Mouse (Mus musculus): ENCODE measurements around the gene Rasl11b. TPM values are rescaled to one million over a fixed set of nuclear protein-coding genes. Genes with fewer than 3 reads are reported as not detected.

The Rasl11b gene
- polyA plus RNA-seq, 1 experiment from 2014 or later = 31.5 TPM

DNA sequence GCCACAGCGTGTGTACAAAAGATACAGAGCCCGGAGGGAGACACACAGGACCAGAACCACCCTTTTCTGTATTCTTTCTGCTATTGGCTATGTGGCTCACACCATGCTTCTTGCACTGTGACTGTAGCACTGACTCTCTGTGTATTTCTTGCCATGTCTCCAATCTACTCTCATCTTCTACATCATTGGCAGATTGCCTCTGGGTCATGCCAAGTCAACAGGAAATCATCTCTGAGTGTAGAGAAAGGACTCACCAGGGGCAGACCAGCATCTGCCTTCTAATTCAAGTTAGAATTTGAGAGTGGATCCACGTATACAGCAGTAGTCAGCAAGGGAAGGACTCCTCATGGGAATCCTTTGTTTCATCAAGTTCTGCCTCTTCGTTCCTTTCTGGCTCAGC is 27.5 kb downstream of the Rasl11b start:
- ATAC-seq (ENCODE audit: low FRiP score) = no peak
- 86% methylated on average over 4 of the region's 4 CpGs for WGBS
- no peak overlapping the region for H3K4me2 ChIP-seq
- H3K9me3 ChIP-seq = no peaks in the 10 kb centered on the region
- H3K27ac ChIP-seq = no peak overlapping the region
- H3K4me3 ChIP-seq (replicated peaks) = no peak overlapping the region
- no peaks in the 10 kb centered on the region for H3K4me1 ChIP-seq
- H3K36me3 ChIP-seq (replicated peaks) = no peaks in the 10 kb centered on the region
- no peak overlapping the region for H3K9ac ChIP-seq
- H3K27me3 ChIP-seq = no peaks in the 10 kb centered on the region

DNA sequence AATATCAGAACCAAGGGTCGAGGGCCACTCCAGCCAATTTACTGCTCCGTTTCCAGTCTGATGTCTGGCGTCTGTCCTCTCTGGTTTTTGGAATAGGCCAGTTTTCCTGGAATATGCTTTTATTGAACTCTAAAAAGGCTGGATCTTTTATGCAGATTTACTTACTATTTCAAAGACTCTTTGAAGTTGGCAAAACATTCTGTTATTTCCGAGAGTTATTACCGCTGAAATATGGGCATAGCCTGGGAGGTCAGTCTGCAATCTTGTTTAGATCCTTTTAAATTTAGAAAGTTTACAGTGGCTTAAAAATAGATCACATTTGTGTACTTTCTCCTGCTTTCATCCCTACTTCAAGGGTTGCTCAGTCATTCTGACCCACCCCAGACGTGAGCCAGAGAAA is 29.4 kb downstream of the Rasl11b start:
- Histone ChIP-seq H3K9me3 (no peaks in the 10 kb centered on the region), H3K4me1 (no peaks in the 10 kb centered on the region), H3K36me3 (replicated peaks) (no peaks in the 10 kb centered on the region), H3K27me3 (no peaks in the 10 kb centered on the region), H3K9ac (no peak overlapping the region), H3K4me2 (no peak overlapping the region), H3K4me3 (replicated peaks) (no peak overlapping the region), H3K27ac (no peak overlapping the region)
- 93% methylated on average over 6 of the region's 6 CpGs for WGBS
- ATAC-seq (ENCODE audit: low FRiP score) = no peak

DNA sequence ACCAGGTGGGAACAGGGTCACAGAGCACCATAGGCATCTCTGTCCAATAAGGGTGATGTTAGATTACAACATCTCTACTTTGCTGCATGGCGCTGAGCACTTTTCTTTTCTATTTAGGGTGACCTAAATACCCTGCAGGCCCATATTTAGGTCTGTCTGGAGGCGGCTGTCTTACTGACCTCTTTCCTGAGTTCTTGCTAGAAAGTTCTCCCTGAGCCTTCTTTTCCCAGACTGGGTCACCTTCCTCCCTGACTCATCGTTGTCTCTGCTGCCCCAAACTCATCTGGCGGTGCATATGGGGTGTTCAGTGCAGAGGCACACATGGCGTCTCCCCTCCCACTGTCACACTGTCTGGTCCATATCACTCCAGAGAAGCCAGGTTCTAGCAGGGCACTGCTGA is 31.1 kb downstream of the Rasl11b start:
- no peak for ATAC-seq (ENCODE audit: low FRiP score)
- Histone ChIP-seq H3K4me2 (no peak overlapping the region), H3K27ac (no peak overlapping the region), H3K4me3 (replicated peaks) (no peak overlapping the region), H3K4me1 (peaks cover 10% of the 10 kb centered on the region), H3K36me3 (replicated peaks) (no peaks in the 10 kb centered on the region), H3K27me3 (no peaks in the 10 kb centered on the region), H3K9ac (no peak overlapping the region), H3K9me3 (no peaks in the 10 kb centered on the region)
- WGBS = 93% methylated on average over 5 of the region's 5 CpGs

DNA sequence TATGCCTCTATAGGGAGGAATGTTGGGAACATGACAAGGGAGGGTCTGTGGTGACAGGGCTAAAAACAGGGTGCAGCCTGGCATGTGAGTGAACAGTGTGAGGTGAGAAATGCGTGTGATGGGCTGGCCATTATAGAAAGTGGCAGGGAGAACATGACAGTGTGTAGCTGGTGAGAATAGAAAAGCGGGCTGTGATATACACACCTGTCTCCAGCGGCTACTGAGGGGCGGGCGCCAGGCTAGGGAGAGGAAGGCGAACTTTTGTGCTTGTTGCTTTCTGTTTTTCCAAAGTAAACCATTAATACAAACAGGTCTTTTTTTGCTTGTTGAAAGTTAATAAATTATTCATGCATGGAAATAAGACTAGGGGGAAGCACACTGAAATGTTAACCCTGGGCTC is 32.3 kb downstream of the Rasl11b start:
- H3K4me1 ChIP-seq = peaks cover 10% of the 10 kb centered on the region
- H3K4me3 ChIP-seq (replicated peaks) = no peak overlapping the region
- no peak overlapping the region for H3K4me2 ChIP-seq
- WGBS = 92% methylated on average over 6 of the region's 6 CpGs
- H3K27me3 ChIP-seq = no peaks in the 10 kb centered on the region
- no peak overlapping the region for H3K27ac ChIP-seq
- ATAC-seq (ENCODE audit: low FRiP score) = no peak
- H3K36me3 ChIP-seq (replicated peaks) = no peaks in the 10 kb centered on the region
- no peaks in the 10 kb centered on the region for H3K9me3 ChIP-seq
- no peak overlapping the region for H3K9ac ChIP-seq

- no peak overlapping the region for H3K9ac ChIP-seq
- H3K27ac ChIP-seq = no peak overlapping the region
- H3K9me3 ChIP-seq = no peaks in the 10 kb centered on the region
- 62% methylated on average over 1 of the region's 1 CpGs for WGBS
- no peak for ATAC-seq (ENCODE audit: low FRiP score)
- no peak overlapping the region for H3K4me2 ChIP-seq
- no peaks in the 10 kb centered on the region for H3K36me3 ChIP-seq (replicated peaks)
- peaks cover 10% of the 10 kb centered on the region for H3K4me1 ChIP-seq
- H3K27me3 ChIP-seq = no peaks in the 10 kb centered on the region
- no peak overlapping the region for H3K4me3 ChIP-seq (replicated peaks)
Observed at GRCm38 (mm10) chr5:74228938-74229337, 33.9 kb downstream of the Rasl11b start.

GRCm38 (mm10) chr5:74229775-74230413 is 34.8 kb downstream of the Rasl11b start:
- ATAC-seq (ENCODE audit: low FRiP score) = no peak

DNA sequence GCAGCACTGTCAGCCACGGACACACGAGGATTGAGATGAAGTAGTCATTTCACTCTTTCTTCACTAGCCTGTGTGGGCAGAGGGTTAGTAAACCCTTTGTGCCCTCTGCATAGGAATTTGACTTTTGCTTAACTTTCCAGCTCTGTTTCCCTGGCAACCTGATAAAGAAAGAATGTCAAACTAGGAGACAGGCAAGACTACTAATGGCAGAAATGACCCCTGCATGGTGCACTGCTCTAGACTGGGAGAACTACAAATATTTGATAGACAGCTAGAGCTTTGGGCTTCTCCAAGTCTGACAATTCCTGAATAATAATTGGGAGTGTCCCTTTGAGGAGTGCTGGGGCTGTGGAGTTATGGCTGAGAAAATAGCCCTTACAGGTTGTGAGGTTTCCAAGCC is 35.4 kb downstream of the Rasl11b start:
- 56% methylated on average over 2 of the region's 2 CpGs for WGBS
- Histone ChIP-seq H3K27me3 (no peaks in the 10 kb centered on the region), H3K27ac (no peak overlapping the region), H3K9ac (no peak overlapping the region), H3K4me2 (no peak overlapping the region), H3K9me3 (no peaks in the 10 kb centered on the region), H3K4me3 (replicated peaks) (no peak overlapping the region), H3K36me3 (replicated peaks) (no peaks in the 10 kb centered on the region), H3K4me1 (peaks cover 10% of the 10 kb centered on the region)
- ATAC-seq (ENCODE audit: low FRiP score) = no peak

More at GRCm38 (mm10) chr5:74229775-74230413, 34.8 kb downstream of the Rasl11b start:
- Histone ChIP-seq H3K9me3 (no peaks in the 10 kb centered on the region), H3K4me1 (peaks cover 10% of the 10 kb centered on the region), H3K27me3 (no peaks in the 10 kb centered on the region), H3K27ac (no peak overlapping the region), H3K4me3 (replicated peaks) (no peak overlapping the region), H3K9ac (no peak overlapping the region), H3K36me3 (replicated peaks) (no peaks in the 10 kb centered on the region), H3K4me2 (no peak overlapping the region)
- WGBS = 63% methylated on average over 11 of the region's 11 CpGs

- no peaks in the 10 kb centered on the region for H3K36me3 ChIP-seq (replicated peaks)
- H3K4me3 ChIP-seq (replicated peaks) = no peak overlapping the region
- H3K27ac ChIP-seq = no peak overlapping the region
- peaks cover 10% of the 10 kb centered on the region for H3K4me1 ChIP-seq
- no peaks in the 10 kb centered on the region for H3K9me3 ChIP-seq
- 81% methylated on average over 7 of the region's 7 CpGs for WGBS
- no peaks in the 10 kb centered on the region for H3K27me3 ChIP-seq
- H3K4me2 ChIP-seq = no peak overlapping the region
- ATAC-seq (ENCODE audit: low FRiP score) = no peak
- no peak overlapping the region for H3K9ac ChIP-seq
Observed at GRCm38 (mm10) chr5:74233808-74234207, 38.7 kb downstream of the Rasl11b start.

DNA sequence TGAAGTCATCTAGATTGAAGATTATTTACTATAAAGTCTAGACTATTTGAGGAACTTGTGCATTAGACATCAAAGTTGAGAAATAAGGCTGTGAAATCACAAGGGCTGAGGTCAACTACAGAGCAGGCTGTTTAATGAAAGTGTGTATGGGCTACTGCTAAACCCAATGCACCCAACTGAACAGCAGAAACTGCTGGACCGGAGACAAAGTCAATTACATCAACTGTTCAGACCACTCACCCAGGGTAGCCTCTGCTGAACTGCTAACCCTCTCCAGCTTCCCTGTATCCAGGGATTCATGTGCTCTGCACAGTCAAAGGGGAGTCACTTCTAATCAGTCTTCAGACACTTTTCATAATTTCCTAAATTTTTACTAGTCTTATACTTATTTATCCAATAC is 44.3 kb downstream of the Rasl11b start:
- no peak for ATAC-seq (ENCODE audit: low FRiP score)
- Histone ChIP-seq H3K4me2 (no peak overlapping the region), H3K4me3 (replicated peaks) (no peak overlapping the region), H3K4me1 (peaks cover 4% of the 10 kb centered on the region; the same call in 1 of the 2 replicates), H3K9ac (no peak overlapping the region), H3K27ac (no peak overlapping the region), H3K36me3 (replicated peaks) (no peaks in the 10 kb centered on the region), H3K27me3 (no peaks in the 10 kb centered on the region), H3K9me3 (no peaks in the 10 kb centered on the region)
- WGBS = 86% methylated on average over 1 of the region's 1 CpGs

DNA sequence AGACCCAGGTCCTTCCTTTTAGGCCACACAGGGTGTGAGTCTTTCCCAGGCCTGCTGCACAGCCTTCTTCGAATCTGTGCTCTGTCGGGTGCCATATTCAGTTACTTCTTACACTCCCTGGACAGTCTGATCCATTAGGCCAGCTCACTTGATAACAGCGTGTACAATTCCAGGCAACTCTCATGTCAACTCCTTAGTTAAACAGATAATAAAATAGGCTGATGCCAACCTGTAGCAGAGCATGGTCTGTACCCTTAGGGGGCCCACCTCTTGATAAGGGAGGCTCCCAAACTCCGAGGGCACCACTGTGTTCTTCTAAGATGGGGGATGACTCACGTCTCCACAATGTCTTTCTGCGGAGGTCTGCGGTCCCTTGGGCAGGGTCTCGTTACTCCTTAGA is 45.2 kb downstream of the Rasl11b start:
- Histone ChIP-seq H3K27ac (no peak overlapping the region), H3K4me2 (no peak overlapping the region), H3K4me1 (peaks cover 4% of the 10 kb centered on the region; the same call in 1 of the 2 replicates), H3K36me3 (replicated peaks) (no peaks in the 10 kb centered on the region), H3K9me3 (no peaks in the 10 kb centered on the region), H3K27me3 (no peaks in the 10 kb centered on the region), H3K9ac (no peak overlapping the region), H3K4me3 (replicated peaks) (no peak overlapping the region)
- WGBS = 86% methylated on average over 8 of the region's 8 CpGs
- ATAC-seq (ENCODE audit: low FRiP score) = no peak

DNA sequence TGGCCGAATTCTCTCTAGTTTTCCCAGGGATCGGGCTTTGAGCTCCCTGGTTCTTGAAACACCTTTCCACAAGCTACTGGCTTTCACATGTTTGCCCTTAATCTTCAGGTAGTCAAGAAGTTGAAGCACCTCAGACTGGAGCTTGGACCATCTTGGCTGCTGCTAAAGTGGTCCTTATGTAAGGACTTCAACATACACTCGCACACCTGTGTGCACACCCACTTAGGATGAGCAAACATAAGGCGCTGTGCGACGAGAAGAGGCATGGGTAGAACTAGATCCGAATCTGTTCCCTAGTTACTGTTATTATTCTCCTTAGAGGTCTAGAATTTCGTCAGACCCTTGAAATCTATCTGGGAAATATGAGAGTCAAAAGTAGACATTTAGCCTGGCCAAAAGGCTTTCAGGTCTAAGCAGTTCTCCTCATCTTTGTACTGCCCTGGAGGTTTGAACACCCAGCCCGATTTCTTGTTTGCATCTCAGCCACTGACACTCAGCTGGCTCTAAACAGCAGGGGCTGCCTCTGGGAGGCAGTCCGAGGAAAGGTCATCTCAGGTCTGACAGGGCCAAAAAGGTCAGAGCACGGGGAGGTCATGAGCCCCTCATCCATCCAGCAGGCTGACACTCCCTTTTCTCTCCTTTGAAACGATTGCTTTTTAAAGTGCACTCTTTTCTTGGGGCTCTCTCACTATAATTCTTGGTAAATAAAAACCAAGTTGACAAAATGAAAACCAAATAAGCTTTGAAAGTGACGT is 46.0 kb downstream of the Rasl11b start:
- H3K4me3 ChIP-seq (replicated peaks) = no peak overlapping the region
- H3K27me3 ChIP-seq = no peaks in the 10 kb centered on the region
- H3K4me1 ChIP-seq = peaks cover 6% of the 10 kb centered on the region
- H3K36me3 ChIP-seq (replicated peaks) = no peaks in the 10 kb centered on the region
- ATAC-seq (ENCODE audit: low FRiP score) = no peak
- no peak overlapping the region for H3K9ac ChIP-seq
- H3K4me2 ChIP-seq = no peak overlapping the region
- 65% methylated on average over 13 of the region's 13 CpGs for WGBS
- no peak overlapping the region for H3K27ac ChIP-seq
- no peaks in the 10 kb centered on the region for H3K9me3 ChIP-seq

- H3K4me1 ChIP-seq = peaks cover 13% of the 10 kb centered on the region
- 79% methylated on average over 3 of the region's 3 CpGs for WGBS
- no peak overlapping the region for H3K4me3 ChIP-seq (replicated peaks)
- no peak for ATAC-seq (ENCODE audit: low FRiP score)
- no peak overlapping the region for H3K9ac ChIP-seq
- H3K27me3 ChIP-seq = no peaks in the 10 kb centered on the region
- H3K27ac ChIP-seq = no peak overlapping the region
- no peaks in the 10 kb centered on the region for H3K36me3 ChIP-seq (replicated peaks)
- H3K4me2 ChIP-seq = no peak overlapping the region
- no peaks in the 10 kb centered on the region for H3K9me3 ChIP-seq
Observed at GRCm38 (mm10) chr5:74242654-74243053, 47.6 kb downstream of the Rasl11b start.

Data from forebrain, embryonic 12.5 days (tissue).